Mouse (Mus musculus) granulocyte monocyte progenitor cell, adult 5-6 weeks (primary cell): ENCODE results near the gene Psmd9. TPM values are rescaled to one million over a fixed set of nuclear protein-coding genes. Genes with fewer than 3 reads are reported as not detected.

Experiments
- ATAC-seq: replicated peaks from 2 replicates; pipeline ENCODE4 v1.8.0; 2016; ENCODE audit warnings: mild to moderate bottlenecking, moderate TSS enrichment, inconsistent platforms; ENCODE audit not compliant: poor library complexity, severe bottlenecking
- total RNA-seq, 2 experiments: library from RNA; stranded (forward) in 1 of 2; stranded (reverse) in 1 of 2; fragments of 200-712, 200-1000 nt in 1 of 2; fragments of >200 nt in 1 of 2; fragmentation: Nextera tagmentation in 1 of 2; gene quantifications; 2 replicates each; pipeline ENCODE4 v1.2.3; 2014 to 2017

The Psmd9 gene
- total RNA-seq, 2 experiments from 2014 or later = 25.2 to 26.5 TPM

- peak; percentile 37 for ATAC-seq
Observed at GRCm38 (mm10) chr5:123288079-123288478, 118.9 kb downstream of the Psmd9 start.

DNA sequence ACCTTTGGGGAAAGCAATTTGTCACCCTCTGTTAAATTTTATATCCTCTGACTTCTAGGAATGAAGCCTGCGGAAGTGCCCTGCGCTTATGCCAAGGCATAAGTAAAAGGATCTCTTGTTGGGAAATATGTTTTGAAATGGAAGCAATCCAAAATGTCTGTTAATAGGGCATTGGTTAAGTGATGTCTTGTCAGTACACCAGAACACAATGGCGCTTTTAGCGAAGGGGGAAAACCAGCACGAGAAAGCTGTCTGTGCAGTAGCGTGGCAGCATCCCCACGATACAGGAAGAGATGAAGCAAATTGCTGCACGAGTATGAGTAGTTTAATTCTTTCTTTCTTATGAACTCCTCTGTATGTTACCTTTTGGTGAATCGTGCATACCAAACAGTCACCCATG lies 125.4 kb downstream of the Psmd9 start:
- ATAC-seq = no peak

DNA sequence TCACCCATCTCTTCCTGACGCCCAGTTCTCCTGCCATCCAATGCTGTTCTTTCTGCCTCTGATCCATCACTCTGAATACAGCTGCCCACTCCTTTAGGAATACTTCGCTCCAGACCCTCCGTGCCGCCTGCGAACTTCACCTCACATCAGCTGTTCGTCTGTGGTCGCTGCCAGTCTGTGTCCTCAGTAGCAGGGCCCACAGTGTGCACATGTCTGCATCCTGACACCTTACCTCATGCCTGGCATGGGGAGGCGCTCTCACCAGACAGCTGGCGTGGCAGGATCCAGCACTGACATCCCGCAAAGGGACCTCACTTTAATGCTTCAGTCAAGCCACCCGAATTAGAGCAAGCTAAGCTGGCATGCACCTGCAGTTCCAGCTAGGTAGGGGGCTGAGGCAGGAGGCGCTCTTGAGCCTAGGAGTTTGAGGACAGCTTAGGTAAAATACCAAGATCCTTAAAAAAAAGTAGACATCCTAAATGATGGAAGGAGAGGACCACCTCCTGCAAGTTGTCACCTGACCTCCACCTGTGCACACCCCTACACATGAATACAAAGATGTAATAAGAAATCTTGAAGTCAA lies 127.1 kb downstream of the Psmd9 start:
- ATAC-seq = no peak

GRCm38 (mm10) chr5:123296972-123297754 lies 128.0 kb downstream of the Psmd9 start:
- ATAC-seq = no peak

GRCm38 (mm10) chr5:123297830-123298229 lies 128.6 kb downstream of the Psmd9 start:
- no peak for ATAC-seq

- no peak for ATAC-seq
Observed at GRCm38 (mm10) chr5:123298526-123298925, 129.3 kb downstream of the Psmd9 start.

Other genes with a start within 250 kb of the Psmd9 start
- 42.8 and 63.5 TPM in 2 replicates for gene Kdm2b, start 179.6 kb upstream of the Psmd9 start, total RNA-seq (2014; fragmentation: Nextera tagmentation)
- 54.8 and 58.7 TPM in 2 replicates for gene Kdm2b, start 179.6 kb upstream of the Psmd9 start, total RNA-seq (2017)
- 40.9 and 43.8 TPM in 2 replicates for gene Orai1, start 154.3 kb upstream of the Psmd9 start, total RNA-seq (2014; fragmentation: Nextera tagmentation)
- gene Orai1, start 154.3 kb upstream of the Psmd9 start, total RNA-seq (2017) = 15.6 and 22.4 TPM in 2 replicates
- gene Morn3, start 122.4 kb upstream of the Psmd9 start, total RNA-seq (2014; fragmentation: Nextera tagmentation) = 0.58 TPM in 1 of 2 replicates, not detected in the other
- gene Morn3, start 122.4 kb upstream of the Psmd9 start, total RNA-seq (2017) = not detected in 2 replicates
- 1.8 and 3.1 TPM in 2 replicates for gene Tmem120b, start 101.0 kb upstream of the Psmd9 start, total RNA-seq (2014; fragmentation: Nextera tagmentation)
- 1.6 and 2.3 TPM in 2 replicates for gene Tmem120b, start 101.0 kb upstream of the Psmd9 start, total RNA-seq (2017)
- 1.5 TPM in 1 of 2 replicates, not detected in the other for gene Rhof, start 36.7 kb upstream of the Psmd9 start, total RNA-seq (2014; fragmentation: Nextera tagmentation)
- 0.26 and 1.6 TPM in 2 replicates for gene Rhof, start 36.7 kb upstream of the Psmd9 start, total RNA-seq (2017)
- 29.5 and 37.5 TPM in 2 replicates for gene Setd1b, start 27.2 kb upstream of the Psmd9 start, total RNA-seq (2014; fragmentation: Nextera tagmentation)
- 1.2 TPM in 2 replicates for gene Setd1b, start 27.2 kb upstream of the Psmd9 start, total RNA-seq (2017)
- not detected in 2 replicates for gene Hpd, start 13.3 kb downstream of the Psmd9 start, total RNA-seq (2014; fragmentation: Nextera tagmentation)
- gene Hpd, start 13.3 kb downstream of the Psmd9 start, total RNA-seq (2017) = not detected in 2 replicates
- 0.99 TPM in 1 of 2 replicates, not detected in the other for gene Wdr66, start 82.7 kb downstream of the Psmd9 start, total RNA-seq (2014; fragmentation: Nextera tagmentation)
- gene Wdr66, start 82.7 kb downstream of the Psmd9 start, total RNA-seq (2017) = not detected in 2 replicates
- 27.5 and 29.4 TPM in 2 replicates for gene Bcl7a, start 174.4 kb downstream of the Psmd9 start, total RNA-seq (2014; fragmentation: Nextera tagmentation)
- gene Bcl7a, start 174.4 kb downstream of the Psmd9 start, total RNA-seq (2017) = 11.0 and 17.4 TPM in 2 replicates
- 46.9 and 52.3 TPM in 2 replicates for gene Mlxip, start 225.4 kb downstream of the Psmd9 start, total RNA-seq (2014; fragmentation: Nextera tagmentation)
- gene Mlxip, start 225.4 kb downstream of the Psmd9 start, total RNA-seq (2017) = 11.1 and 11.9 TPM in 2 replicates